Mouse (Mus musculus): ENCODE measurements at regions not wholly inside any gene's neighbourhood (a gene's known extent, or its start where the extent isn't known, plus 50 kb on each side); places are given as distances from the start of the nearest gene placed in this dataset.
A peak's percentile ranks its signal among the peaks of the same experiment; 100 is the strongest.

GRCm38 (mm10) chr13:110562499-110562898 lies 167.7 kb downstream of the Plk2 start (continued):
- TF ChIP-seq ETS1 (conservative IDR thresholded peaks at IDR 0.05; ENCODE audit: low read depth, low read length) = no peak; the same call in 1 of the 2 replicates
- TF ChIP-seq HCFC1 (IDR thresholded peaks at IDR 0.05; ENCODE audit: low read depth, low read length) = no peak
- no peak for TF ChIP-seq SIN3A (IDR thresholded peaks at IDR 0.05; ENCODE audit: low read length)
- TF ChIP-seq NELFE (IDR thresholded peaks at IDR 0.05; ENCODE audit: low read depth, low read length) = no peak
- TF ChIP-seq MXI1 (IDR thresholded peaks at IDR 0.05; ENCODE audit: low read depth, low read length) = peak; percentile 57; the same call in 1 of the 2 replicates
- no peak for TF ChIP-seq RCOR1 (conservative IDR thresholded peaks at IDR 0.05; ENCODE audit: low read depth, low read length)
- peak; percentile 77 for TF ChIP-seq USF1 (IDR thresholded peaks at IDR 0.05; ENCODE audit: low read depth, low read length)
- TF ChIP-seq CHD2 (IDR thresholded peaks at IDR 0.05; ENCODE audit: low read length) = no peak
- no peak for TF ChIP-seq PAX5 (IDR thresholded peaks at IDR 0.05; ENCODE audit: low read length)
- TF ChIP-seq CHD1 (IDR thresholded peaks at IDR 0.05; ENCODE audit: low read depth, low read length) = no peak
- TF ChIP-seq ZKSCAN1 (IDR thresholded peaks at IDR 0.05; ENCODE audit: borderline replicate concordance, low read depth, low read length) = no peak
- peak; percentile 80 for TF ChIP-seq BHLHE40 (IDR thresholded peaks at IDR 0.05; ENCODE audit: low read depth, low read length)
- no peak for TF ChIP-seq NRF1 (IDR thresholded peaks at IDR 0.05; ENCODE audit: low read depth, low read length)
- no peak for TF ChIP-seq EP300 (IDR thresholded peaks at IDR 0.05; ENCODE audit: low read length)
- TF ChIP-seq MEF2A (IDR thresholded peaks at IDR 0.05; ENCODE audit: borderline replicate concordance, low read depth, low read length) = peak; percentile 88

GRCm38 (mm10) chr13:110562902-110563301 lies 168.1 kb downstream of the Plk2 start:
- TF ChIP-seq NRF1 (IDR thresholded peaks at IDR 0.05; ENCODE audit: low read depth, low read length) = no peak
- 0 out of 2 replicates have a peak, but pooled peaks have one; percentile 9 for TF ChIP-seq MXI1 (IDR thresholded peaks at IDR 0.05; ENCODE audit: low read depth, low read length)
- dilution Hi-C loops (cut with MboI; ENCODE audit: extremely low pct_ligation_motif_present, extremely low pct_unique_long_range_greater_than_20kb, low sequenced_read_pairs) (no loop called here), in situ Hi-C loops (cut with MboI; ENCODE audit: low pct_ligation_motif_present, low pct_unique_long_range_greater_than_20kb, low sequenced_read_pairs) (loop anchor here (25.0 kb wide), 1 partner anchor 399 kb away; no protein-coding TSS in a partner anchor)
- Histone ChIP-seq H3K4me1 (ENCODE audit: control insufficient read depth in 1 of 2, insufficient read depth in 2 of 2) (peaks cover 6 to 36% of the 10 kb centered on the region in 2 experiments; a peak in 3 of 4 replicates), H3K9ac (ENCODE audit: insufficient read depth, low read depth) (no peak overlapping the region), H3K27me3 (replicated peaks) (no peaks in the 10 kb centered on the region), H3K4me3 (replicated peaks in 1 of 3; ENCODE audit: low read depth in 2 of 3, low read length in 2 of 3, poor library complexity in 1 of 3) (no peak overlapping the region), H3K9me3 (replicated peaks; ENCODE audit: low read length) (no peaks in the 10 kb centered on the region), H3K79me2 (replicated peaks; ENCODE audit: control insufficient read depth, extremely low read depth, insufficient read depth, poor library complexity, severe bottlenecking) (no peaks in the 10 kb centered on the region), H3K27ac (ENCODE audit: insufficient read depth, low read depth) (no peak overlapping the region), H3K36me3 (replicated peaks in 1 of 2; ENCODE audit: control insufficient read depth in 1 of 2, insufficient read depth in 1 of 2, low read length in 1 of 2) (peaks cover 0 to 3% of the 10 kb centered on the region in 2 experiments), H3K4me2 (ENCODE audit: insufficient read depth, low read depth, poor library complexity, severe bottlenecking) (peak overlapping the region; percentile 25; the same call in 1 of the 2 replicates)
- DNase-seq (ENCODE audit: extremely low read depth) = no peak

- Histone ChIP-seq H3K79me2 (replicated peaks; ENCODE audit: control insufficient read depth, extremely low read depth, insufficient read depth, poor library complexity, severe bottlenecking) (no peaks in the 10 kb centered on the region), H3K36me3 (replicated peaks in 1 of 2; ENCODE audit: control insufficient read depth in 1 of 2, insufficient read depth in 1 of 2, low read length in 1 of 2) (peaks cover 0 to 3% of the 10 kb centered on the region in 2 experiments), H3K4me3 (replicated peaks in 1 of 3; ENCODE audit: low read depth in 2 of 3, low read length in 2 of 3, poor library complexity in 1 of 3) (no peak overlapping the region), H3K9ac (ENCODE audit: insufficient read depth, low read depth) (no peak overlapping the region), H3K9me3 (replicated peaks; ENCODE audit: low read length) (no peaks in the 10 kb centered on the region), H3K27ac (ENCODE audit: insufficient read depth, low read depth) (no peak overlapping the region), H3K4me2 (ENCODE audit: insufficient read depth, low read depth, poor library complexity, severe bottlenecking) (no peak overlapping the region), H3K27me3 (replicated peaks) (no peaks in the 10 kb centered on the region), H3K4me1 (ENCODE audit: control insufficient read depth in 1 of 2, insufficient read depth in 2 of 2) (peaks cover 8 to 34% of the 10 kb centered on the region in 2 experiments; a peak in 3 of 4 replicates)
- DNase-seq (ENCODE audit: extremely low read depth) = no peak
- TF ChIP-seq MAZ (IDR thresholded peaks at IDR 0.05; ENCODE audit: low read depth, low read length) = no peak
- TF ChIP-seq HCFC1 (IDR thresholded peaks at IDR 0.05; ENCODE audit: low read depth, low read length) = no peak
- no peak for TF ChIP-seq RAD21 (IDR thresholded peaks at IDR 0.05; ENCODE audit: low read depth, low read length)
- TF ChIP-seq IRF4 (IDR thresholded peaks at IDR 0.05; ENCODE audit: low read depth, low read length) = no peak
- TF ChIP-seq TCF12 (IDR thresholded peaks at IDR 0.05; ENCODE audit: low read depth, low read length) = no peak
- TF ChIP-seq USF1 (IDR thresholded peaks at IDR 0.05; ENCODE audit: low read depth, low read length) = no peak
- no peak for TF ChIP-seq ZMIZ1 (IDR thresholded peaks at IDR 0.05; ENCODE audit: low read depth, low read length)
- no peak for TF ChIP-seq BHLHE40 (IDR thresholded peaks at IDR 0.05; ENCODE audit: low read depth, low read length)
- no peak for TF ChIP-seq SMC3 (IDR thresholded peaks at IDR 0.05; ENCODE audit: low read depth, low read length)
- TF ChIP-seq ZC3H11A (IDR thresholded peaks at IDR 0.05; ENCODE audit: low read depth, low read length) = no peak
- TF ChIP-seq ZKSCAN1 (IDR thresholded peaks at IDR 0.05; ENCODE audit: borderline replicate concordance, low read depth, low read length) = no peak
- no peak for TF ChIP-seq RCOR1 (conservative IDR thresholded peaks at IDR 0.05; ENCODE audit: low read depth, low read length)
- dilution Hi-C loops (cut with MboI; ENCODE audit: extremely low pct_ligation_motif_present, extremely low pct_unique_long_range_greater_than_20kb, low sequenced_read_pairs) (no loop called here), in situ Hi-C loops (cut with MboI; ENCODE audit: low pct_ligation_motif_present, low pct_unique_long_range_greater_than_20kb, low sequenced_read_pairs) (loop anchor here (25.0 kb wide), 1 partner anchor 398 kb away; no protein-coding TSS in a partner anchor)
Measured at GRCm38 (mm10) chr13:110563967-110564366, 169.1 kb downstream of the Plk2 start.

Measured in CH12.LX (cell line).